Mouse (Mus musculus): ENCODE data around the gene Sema5b. TPM values are rescaled to one million over a fixed set of nuclear protein-coding genes. Genes with fewer than 3 reads are reported as not detected.
A peak's percentile ranks its signal among the peaks of the same experiment; 100 is the strongest.

Sema5b gene
- total and polyA plus RNA-seq, 2 experiments from 2014 or later = 0.67 to 4.8 TPM

DNA sequence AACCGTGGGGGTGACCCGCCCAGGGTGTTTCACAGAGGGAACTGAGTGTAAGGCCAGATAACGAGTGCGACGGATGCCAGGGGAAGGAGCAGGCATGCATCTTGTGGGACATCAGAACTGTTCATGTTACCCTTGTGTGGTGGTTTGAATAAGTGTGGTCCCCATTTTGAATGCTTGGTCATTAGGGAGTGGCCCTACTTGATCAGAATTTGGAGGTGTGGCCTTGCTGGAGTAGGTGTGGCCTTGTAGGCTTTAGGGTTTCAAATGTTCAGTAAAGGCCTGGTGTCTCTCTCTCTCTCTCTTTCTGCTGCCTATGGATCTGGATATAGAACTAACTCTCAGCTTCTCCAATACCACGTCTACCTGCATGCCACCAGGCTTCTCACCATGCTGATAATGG is 60.5 kb downstream of the Sema5b start:
- Histone ChIP-seq H3K4me2 (ENCODE audit: low read depth, low read length) (no peak overlapping the region), H3K27me3 (ENCODE audit: control insufficient read depth, insufficient read depth, low read length) (peaks cover 38% of the 10 kb centered on the region), H3K9ac (replicated peaks; ENCODE audit: low read depth, low read length) (no peak overlapping the region), H3K9me3 (replicated peaks; ENCODE audit: control insufficient read depth, low read length) (no peaks in the 10 kb centered on the region), H3K4me3 (ENCODE audit: low read depth, low read length) (no peak overlapping the region), H3K4me1 (ENCODE audit: control insufficient read depth, insufficient read depth) (no peaks in the 10 kb centered on the region; the same call in 1 of the 2 replicates), H3K36me3 (replicated peaks; ENCODE audit: control insufficient read depth, insufficient read depth, low read length) (no peaks in the 10 kb centered on the region), H3K27ac (ENCODE audit: low read depth) (no peak overlapping the region)
- TF ChIP-seq EP300 (IDR thresholded peaks at IDR 0.05; ENCODE audit: low read depth) (no peak), CTCF (IDR thresholded peaks at IDR 0.05; ENCODE audit: low read depth) (no peak)
- 91% methylated on average over 6 of the region's 6 CpGs for WGBS
- no peak for ATAC-seq (ENCODE audit: insufficient read depth, low read depth)
- no peak for DNase-seq (ENCODE audit: low spot score)

DNA sequence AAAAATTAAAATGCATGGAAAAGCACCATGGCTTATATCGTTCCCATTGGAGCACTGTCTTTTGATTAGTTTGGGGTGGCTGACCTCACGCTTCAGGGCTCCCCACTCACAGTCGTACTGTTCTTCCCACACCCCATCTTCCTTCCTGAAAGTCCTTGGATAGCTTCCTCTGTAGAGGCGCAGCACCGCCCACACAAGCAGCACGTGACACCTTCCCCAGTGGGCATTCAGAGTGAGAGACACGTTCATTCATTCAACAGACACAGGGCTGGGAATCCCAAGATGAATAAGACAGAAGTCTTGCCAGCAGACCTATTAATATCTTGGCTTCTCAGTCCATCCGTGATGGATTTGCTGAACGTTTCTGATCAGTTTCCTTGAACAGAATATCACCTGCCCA is 61.6 kb downstream of the Sema5b start:
- TF ChIP-seq CTCF (IDR thresholded peaks at IDR 0.05; ENCODE audit: low read depth) (no peak), EP300 (IDR thresholded peaks at IDR 0.05; ENCODE audit: low read depth) (no peak)
- H3K4me3 ChIP-seq (ENCODE audit: low read depth, low read length) = no peak overlapping the region
- H3K27ac ChIP-seq (ENCODE audit: low read depth) = no peak overlapping the region
- ATAC-seq (ENCODE audit: insufficient read depth, low read depth) (no peak), DNase-seq (ENCODE audit: low spot score) (no peak)
- no peak overlapping the region for H3K9ac ChIP-seq (replicated peaks; ENCODE audit: low read depth, low read length)
- no peak overlapping the region for H3K4me2 ChIP-seq (ENCODE audit: low read depth, low read length)
- H3K36me3 ChIP-seq (replicated peaks; ENCODE audit: control insufficient read depth, insufficient read depth, low read length) = no peaks in the 10 kb centered on the region
- H3K27me3 ChIP-seq (ENCODE audit: control insufficient read depth, insufficient read depth, low read length) = peaks cover 38% of the 10 kb centered on the region
- H3K9me3 ChIP-seq (replicated peaks; ENCODE audit: control insufficient read depth, low read length) = no peaks in the 10 kb centered on the region
- 53% methylated on average over 9 of the region's 9 CpGs for WGBS
- no peaks in the 10 kb centered on the region; the same call in 1 of the 2 replicates for H3K4me1 ChIP-seq (ENCODE audit: control insufficient read depth, insufficient read depth)

DNA sequence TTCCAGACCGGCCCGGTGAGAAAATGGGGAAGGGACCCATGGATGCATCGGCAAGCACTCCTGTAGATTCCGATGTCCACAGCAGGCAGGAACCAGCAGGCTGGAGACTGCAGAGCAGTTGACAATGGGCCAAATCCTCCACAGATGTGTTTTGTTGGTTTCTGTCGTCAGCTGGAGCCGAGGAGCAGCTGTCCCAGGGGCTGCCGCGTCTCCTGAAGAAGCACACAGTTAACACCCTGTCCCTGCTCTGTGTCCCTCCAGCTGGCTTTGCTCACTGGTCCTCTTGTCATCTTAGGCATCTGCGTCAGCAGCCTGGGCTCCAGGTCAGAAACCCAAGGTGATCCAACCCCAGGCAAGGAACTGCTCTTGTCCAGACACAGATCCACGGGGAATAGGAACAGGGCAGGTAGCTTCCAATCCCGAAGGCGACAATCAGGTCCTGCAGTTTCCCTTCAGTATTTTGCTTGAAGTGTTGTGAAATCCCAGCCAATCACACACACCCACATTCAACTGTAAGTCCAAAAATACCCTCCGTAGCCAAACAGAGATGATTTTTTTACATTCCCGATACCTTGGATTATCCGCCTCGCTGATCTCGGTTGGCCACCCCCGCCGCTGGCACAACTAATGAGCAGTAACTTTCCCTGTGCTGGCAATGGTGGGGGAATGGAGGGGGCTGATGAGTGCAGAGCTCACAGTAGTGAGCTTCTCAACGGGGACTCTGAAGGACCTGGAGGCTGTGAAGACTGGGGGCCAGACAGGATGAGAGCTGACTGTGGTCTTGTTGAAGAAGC is 63.0 kb downstream of the Sema5b start:
- Histone ChIP-seq H3K9me3 (replicated peaks; ENCODE audit: control insufficient read depth, low read length) (no peaks in the 10 kb centered on the region), H3K27me3 (ENCODE audit: control insufficient read depth, insufficient read depth, low read length) (peaks cover 30% of the 10 kb centered on the region), H3K36me3 (replicated peaks; ENCODE audit: control insufficient read depth, insufficient read depth, low read length) (no peaks in the 10 kb centered on the region), H3K4me1 (ENCODE audit: control insufficient read depth, insufficient read depth) (no peaks in the 10 kb centered on the region; the same call in 1 of the 2 replicates), H3K9ac (replicated peaks; ENCODE audit: low read depth, low read length) (no peak overlapping the region), H3K4me3 (ENCODE audit: low read depth, low read length) (no peak overlapping the region), H3K27ac (ENCODE audit: low read depth) (no peak overlapping the region), H3K4me2 (ENCODE audit: low read depth, low read length) (no peak overlapping the region)
- WGBS = 40% methylated on average over 20 of the region's 20 CpGs
- ATAC-seq (ENCODE audit: insufficient read depth, low read depth) (peak; percentile 67), DNase-seq (ENCODE audit: low spot score) (peak; percentile 30)
- no peak for TF ChIP-seq EP300 (IDR thresholded peaks at IDR 0.05; ENCODE audit: low read depth)
- no peak for TF ChIP-seq CTCF (IDR thresholded peaks at IDR 0.05; ENCODE audit: low read depth)

DNA sequence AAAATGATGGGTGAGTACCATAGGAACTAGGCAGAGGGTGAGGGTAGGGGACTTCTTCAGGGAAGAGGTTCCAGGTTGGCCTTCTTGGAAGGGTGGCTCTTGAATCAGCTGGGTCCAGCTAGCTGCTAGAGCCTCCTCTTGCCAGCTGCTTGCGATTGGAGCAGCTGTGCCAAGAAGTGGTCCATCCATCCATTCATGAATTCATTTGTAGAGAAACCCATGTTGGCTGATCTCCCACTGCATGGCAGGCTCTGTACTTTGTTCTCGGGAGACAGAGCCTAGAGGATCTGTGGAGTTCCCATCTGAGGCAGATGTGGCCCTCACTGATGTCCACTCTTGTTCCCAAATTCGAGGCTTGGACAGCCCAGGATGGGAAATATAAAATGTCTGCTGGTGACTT is 66.3 kb downstream of the Sema5b start:
- no peak overlapping the region for H3K9ac ChIP-seq (replicated peaks; ENCODE audit: low read depth, low read length)
- DNase-seq (ENCODE audit: low spot score) (no peak), ATAC-seq (ENCODE audit: insufficient read depth, low read depth) (no peak)
- 77% methylated on average over 3 of the region's 3 CpGs for WGBS
- no peaks in the 10 kb centered on the region for H3K9me3 ChIP-seq (replicated peaks; ENCODE audit: control insufficient read depth, low read length)
- H3K36me3 ChIP-seq (replicated peaks; ENCODE audit: control insufficient read depth, insufficient read depth, low read length) = no peaks in the 10 kb centered on the region
- H3K27ac ChIP-seq (ENCODE audit: low read depth) = no peak overlapping the region
- TF ChIP-seq EP300 (IDR thresholded peaks at IDR 0.05; ENCODE audit: low read depth) = no peak
- no peak for TF ChIP-seq CTCF (IDR thresholded peaks at IDR 0.05; ENCODE audit: low read depth)
- H3K4me2 ChIP-seq (ENCODE audit: low read depth, low read length) = no peak overlapping the region
- no peak overlapping the region for H3K4me3 ChIP-seq (ENCODE audit: low read depth, low read length)
- no peaks in the 10 kb centered on the region; the same call in 1 of the 2 replicates for H3K4me1 ChIP-seq (ENCODE audit: control insufficient read depth, insufficient read depth)
- H3K27me3 ChIP-seq (ENCODE audit: control insufficient read depth, insufficient read depth, low read length) = peaks cover 19% of the 10 kb centered on the region

DNA sequence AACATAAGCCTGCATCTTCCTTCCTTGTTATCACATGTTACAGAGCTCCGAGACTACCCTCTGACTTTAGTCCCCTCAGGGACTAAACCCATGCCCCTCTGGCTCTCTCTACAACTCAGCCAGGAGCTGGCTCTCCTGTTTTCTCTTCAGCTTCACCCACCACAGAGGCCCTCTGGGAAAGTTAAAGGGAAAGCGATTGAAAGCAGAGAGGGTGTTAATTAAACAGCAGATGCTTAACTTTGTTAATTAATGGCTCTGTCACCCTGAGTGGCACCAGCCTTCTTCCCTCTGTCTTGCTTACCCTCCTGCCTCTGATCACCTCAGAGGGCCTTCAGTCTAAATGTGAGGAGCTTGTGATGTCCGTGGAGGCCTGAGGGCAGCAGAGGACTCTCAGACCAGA is 67.3 kb downstream of the Sema5b start:
- Histone ChIP-seq H3K27me3 (ENCODE audit: control insufficient read depth, insufficient read depth, low read length) (peaks cover 10% of the 10 kb centered on the region), H3K4me1 (ENCODE audit: control insufficient read depth, insufficient read depth) (no peaks in the 10 kb centered on the region; the same call in 1 of the 2 replicates), H3K36me3 (replicated peaks; ENCODE audit: control insufficient read depth, insufficient read depth, low read length) (no peaks in the 10 kb centered on the region), H3K9ac (replicated peaks; ENCODE audit: low read depth, low read length) (no peak overlapping the region), H3K9me3 (replicated peaks; ENCODE audit: control insufficient read depth, low read length) (no peaks in the 10 kb centered on the region), H3K4me2 (ENCODE audit: low read depth, low read length) (no peak overlapping the region), H3K27ac (ENCODE audit: low read depth) (no peak overlapping the region), H3K4me3 (ENCODE audit: low read depth, low read length) (no peak overlapping the region)
- no peak for DNase-seq (ENCODE audit: low spot score)
- no peak for ATAC-seq (ENCODE audit: insufficient read depth, low read depth)
- TF ChIP-seq EP300 (IDR thresholded peaks at IDR 0.05; ENCODE audit: low read depth) (no peak), CTCF (IDR thresholded peaks at IDR 0.05; ENCODE audit: low read depth) (no peak)
- 34% methylated on average over 3 of the region's 3 CpGs for WGBS
